Mouse (Mus musculus): ENCODE data around the gene Usf1.

The Usf1 gene

DNA sequence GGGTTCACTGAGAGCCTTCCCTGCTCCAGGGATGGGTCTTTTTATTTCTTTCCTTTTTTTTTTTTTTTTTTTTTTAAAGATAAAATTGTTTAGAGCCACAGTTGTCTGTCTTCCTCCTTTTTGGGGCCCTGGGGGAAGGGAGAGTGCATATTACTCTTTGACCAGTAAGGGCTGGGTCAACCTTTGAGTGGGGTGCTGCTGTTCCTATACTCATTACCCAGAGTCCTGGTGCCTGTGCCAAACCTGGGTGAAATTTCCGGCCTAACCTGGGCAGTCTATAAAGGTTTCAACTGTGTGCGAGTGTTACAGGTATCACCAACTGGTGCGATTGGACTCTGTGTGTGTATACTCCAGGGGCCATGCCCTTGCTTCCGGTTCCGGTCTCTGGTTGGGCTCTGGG, 7.5 kb downstream of the Usf1 start, which contains the start of gene Tstd1:
Gene Tstd1, plus strand, starts transcription at position 213 of the 400 bp plus-strand sequence.
- DNase-seq (ENCODE audit: low spot score in 2 of 2) = no peak

DNA sequence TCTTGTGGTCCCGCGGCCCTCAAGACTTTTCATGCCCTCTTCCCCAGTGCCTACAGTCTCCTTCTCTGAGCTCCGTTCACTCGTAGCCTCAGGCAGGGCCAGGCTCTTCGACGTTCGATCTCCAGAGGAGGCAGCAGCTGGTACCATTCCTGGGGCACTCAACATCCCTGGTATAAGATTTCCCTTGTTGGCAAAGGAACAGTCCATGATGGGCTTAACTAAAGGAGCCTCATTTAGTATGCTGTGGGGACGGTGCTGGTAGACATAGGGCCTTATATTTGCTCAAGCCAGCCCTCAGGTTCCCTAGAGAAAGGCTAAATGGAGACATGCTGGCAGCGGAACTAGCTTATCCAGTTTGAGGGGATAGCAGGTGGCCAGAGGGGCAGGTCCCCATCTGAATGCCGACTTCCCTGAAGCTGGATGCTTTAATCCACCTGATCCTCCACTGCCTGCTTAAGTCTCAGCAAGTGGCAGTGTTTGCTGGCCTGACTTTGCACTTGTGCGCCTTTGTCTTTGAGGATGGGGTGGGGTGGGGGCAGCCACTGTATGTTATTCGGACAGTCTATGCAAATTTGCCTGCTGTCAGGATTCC, 8.3 kb downstream of the Usf1 start:
- no peak for DNase-seq (ENCODE audit: low spot score in 2 of 2)

DNA sequence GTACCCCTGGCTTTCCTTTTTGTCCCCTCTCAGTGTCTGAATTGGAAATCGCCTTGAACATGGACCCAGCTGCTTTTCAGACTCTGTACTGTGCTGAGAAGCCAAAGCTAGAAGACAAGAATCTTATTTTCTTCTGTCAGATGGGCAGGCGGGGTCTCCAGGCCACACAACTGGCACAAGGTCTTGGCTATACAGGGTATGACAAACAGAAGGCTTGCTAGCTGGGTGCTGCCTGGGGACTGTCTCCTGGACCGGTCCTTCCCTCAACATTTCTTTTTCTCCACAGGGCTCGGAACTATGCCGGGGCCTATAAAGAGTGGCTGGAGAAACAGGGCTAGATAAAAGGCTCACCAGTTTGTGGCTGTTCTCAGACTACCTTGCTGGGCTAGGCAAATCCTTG, 8.8 kb downstream of the Usf1 start:
- DNase-seq (ENCODE audit: low spot score in 2 of 2) = no peak

DNA sequence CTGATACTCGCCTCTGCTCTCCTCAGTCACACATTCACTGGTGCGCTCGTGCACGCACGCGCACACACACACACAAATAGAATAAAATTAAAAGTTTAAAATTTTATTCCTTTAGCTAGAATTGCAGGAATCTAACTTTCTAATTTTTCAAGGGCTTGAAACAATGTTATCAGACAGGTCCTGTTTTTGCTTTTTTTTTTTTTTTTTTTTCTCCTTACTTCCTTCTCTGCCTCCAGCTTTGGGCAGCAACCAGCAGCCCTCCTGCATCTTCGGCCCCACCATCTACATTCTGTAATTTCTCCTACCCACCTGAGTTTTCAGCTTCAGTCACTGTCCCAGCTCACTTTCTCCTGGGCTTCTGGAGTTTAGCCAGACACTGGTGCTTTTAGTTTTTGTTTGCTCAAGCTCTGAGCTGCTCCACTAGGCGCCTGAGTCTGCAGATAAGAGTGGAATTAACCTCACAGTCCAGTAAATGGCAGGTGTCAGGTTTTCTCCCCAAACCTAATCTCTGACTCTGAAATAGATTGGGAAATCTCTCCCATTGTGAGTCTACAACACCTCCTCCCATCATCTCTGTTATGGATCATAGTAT, 11.5 kb downstream of the Usf1 start:
- DNase-seq (ENCODE audit: low spot score in 2 of 2) = no peak

DNA sequence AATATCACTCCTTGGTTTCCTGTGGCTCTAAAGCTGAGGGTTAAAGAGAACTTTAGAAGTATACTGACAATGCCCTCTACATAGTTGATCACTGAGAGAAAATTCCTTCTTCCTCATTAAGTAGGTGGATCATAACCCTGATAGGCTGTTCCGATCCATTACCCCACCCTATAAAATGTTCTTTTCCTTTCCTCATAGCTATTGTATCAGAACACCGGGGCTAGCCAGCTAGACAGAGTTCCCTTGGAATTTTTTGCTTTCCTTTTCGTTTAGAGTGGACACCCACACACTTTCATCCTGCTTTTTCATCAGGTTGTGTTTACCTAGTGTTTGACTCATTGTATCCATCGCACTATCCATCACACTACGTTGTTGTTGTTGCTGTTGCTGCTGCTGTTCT, 13.5 kb downstream of the Usf1 start:
- DNase-seq (ENCODE audit: low spot score in 2 of 2) = no peak

DNA sequence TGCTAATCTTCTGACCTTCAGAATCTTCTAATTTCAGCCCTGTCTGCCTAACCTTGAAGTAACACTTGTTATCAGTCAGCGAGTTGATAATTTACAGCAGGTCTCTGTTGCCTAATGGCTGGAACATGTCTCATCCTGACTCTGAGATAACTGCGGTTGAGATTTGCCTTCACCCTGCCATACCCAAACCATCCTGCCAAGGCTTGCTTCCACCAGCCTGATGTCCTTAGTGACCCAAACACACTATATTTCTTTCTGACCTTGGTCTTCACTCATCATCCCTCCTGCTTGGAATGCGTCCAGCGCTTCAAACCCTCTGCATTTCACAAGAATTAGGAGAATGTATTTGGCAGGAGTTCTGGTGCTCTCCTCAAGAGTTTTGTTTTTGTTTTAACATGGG, 14.0 kb downstream of the Usf1 start:
- DNase-seq (ENCODE audit: low spot score in 2 of 2) = no peak

DNA sequence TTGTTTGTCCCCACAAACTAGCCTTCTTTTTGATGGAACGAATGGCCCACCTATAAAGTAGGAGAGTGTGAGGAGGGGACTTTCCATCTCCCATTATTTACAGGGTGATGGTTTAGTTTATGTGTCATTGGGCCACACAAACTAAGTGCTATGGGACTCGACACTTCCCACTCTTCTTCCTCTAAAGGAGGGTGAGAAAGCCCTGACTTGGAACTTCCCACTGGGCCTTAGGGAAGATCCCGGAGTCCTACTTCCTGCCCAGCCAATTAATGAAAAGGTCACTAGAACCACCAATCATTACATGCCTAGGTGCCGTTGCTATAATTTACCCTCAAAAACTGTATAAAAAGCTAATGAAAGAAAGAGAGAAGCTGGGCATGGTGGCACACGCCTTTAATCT, 21.0 kb downstream of the Usf1 start:
- no peak for DNase-seq (ENCODE audit: low spot score in 2 of 2)

DNA sequence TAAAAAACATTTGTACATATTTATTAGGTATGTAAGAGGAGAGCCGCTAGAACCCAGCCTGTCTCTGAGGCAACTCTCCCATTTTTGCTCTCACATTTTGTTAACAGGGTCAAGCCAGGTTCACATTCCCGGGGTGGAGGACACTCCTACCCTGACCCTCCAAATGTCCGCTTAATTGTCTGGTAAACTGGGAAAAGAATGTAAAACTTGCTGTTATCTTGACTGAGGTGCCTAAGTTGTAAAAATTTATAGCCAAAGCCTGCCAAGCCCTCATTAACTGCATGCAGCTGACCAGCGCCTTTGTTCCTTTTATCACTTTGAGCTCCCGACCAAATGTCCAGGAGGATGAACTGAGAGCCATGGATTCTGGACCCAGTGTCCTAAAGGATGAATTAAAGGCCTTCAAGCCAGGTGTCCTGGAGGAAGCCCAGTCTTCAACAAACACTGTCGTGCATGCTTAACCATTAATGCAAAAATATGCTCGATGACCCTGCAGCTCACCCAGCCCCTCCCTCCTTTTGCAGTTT, 24.2 kb downstream of the Usf1 start:
- DNase-seq (ENCODE audit: low spot score in 2 of 2) = no peak

DNA sequence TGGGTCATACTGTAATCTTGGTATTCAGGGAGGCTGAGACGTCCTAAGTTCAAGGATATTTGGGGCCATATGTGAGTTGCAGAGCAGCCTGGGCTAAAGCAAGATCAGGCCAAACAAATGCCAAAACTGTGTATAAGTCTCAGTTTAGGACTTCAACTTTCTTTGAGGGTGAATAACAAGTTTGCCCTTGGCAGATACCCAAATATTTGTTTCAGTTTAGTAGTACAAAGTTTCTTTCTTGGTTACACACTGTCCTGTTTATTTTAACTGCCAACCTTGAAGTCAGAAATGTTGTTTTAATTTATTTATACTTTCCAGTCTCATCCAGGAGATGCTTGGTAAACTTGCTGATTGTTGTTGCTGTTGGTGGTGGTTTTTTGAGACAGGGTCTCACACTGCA, 24.9 kb downstream of the Usf1 start:
- DNase-seq (ENCODE audit: low spot score in 2 of 2) = no peak

DNA sequence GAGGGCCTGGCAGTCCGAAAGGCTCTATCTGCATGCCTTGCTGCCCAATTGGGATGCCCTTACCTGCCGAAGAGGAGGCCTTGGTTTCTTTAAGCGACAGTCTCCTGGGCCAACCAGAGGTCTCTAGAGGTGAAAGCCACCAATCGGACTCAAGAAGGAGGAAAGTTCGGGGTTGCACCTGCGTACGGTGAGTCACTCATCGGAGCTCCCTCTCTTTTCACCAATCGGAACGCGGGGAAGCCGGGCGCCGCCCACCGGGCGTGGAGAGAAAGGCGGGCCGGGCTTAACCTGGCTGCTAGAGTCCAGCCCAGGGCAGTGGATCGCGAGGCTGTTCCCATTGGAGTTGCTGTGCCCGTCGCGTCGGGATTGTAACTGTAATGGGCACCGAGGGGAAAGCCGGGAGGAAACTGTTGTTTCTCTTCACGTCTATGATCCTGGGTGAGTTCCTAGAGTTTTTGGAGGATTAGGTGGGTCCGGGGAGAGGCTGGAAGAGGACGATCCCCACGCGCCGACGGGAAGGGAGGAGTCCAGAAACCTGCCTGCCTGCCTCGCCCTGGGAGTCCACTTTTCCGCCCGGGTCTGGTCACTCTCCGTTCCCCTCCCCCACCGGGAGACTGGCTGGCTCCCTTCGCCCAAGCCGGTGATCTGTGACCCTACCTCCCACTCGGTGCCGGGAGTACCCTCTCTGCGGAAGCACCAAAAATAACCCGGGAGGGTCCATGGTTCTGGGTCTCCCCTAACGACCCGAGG, 26.3 kb downstream of the Usf1 start, which contains the start of gene F11r:
Gene F11r, plus strand, starts transcription at position 272 of the 750 bp plus-strand sequence.
- DNase-seq (ENCODE audit: low spot score in 2 of 2) = peak in 1 of 2 experiments; percentile 40

DNA sequence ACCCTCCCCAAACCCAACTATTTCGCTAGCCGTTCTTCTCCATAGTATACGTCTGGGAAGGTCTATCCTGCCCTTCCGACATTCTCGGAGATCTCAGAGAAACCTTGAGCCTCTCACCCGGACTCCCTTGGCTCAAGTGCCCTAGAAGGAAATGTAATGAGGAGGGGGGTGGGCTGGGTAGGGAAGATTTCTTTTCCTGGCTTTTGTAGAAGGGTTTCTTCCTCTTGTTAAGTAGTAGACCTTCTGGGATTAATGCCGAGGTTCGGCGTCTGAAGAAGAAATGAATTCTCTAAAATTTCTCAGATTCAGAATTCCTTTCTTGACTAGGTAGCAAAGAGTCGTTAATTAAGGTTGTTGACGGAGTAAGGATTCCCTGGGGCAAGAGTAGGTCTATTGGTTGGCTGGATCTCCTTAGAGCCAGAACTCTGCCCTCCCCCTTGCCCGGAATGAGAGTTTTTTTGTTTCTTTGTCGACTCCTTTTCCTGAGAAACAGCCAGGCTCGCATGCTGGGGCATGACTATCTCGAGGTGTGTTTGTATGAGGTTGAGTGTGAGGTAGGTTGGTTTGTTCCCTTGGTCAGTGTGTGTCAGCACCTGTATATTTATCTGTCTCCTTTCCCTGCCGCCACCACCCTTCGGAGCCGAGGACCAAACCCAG, 27.0 kb downstream of the Usf1 start:
- DNase-seq (ENCODE audit: low spot score in 2 of 2) = no peak

DNA sequence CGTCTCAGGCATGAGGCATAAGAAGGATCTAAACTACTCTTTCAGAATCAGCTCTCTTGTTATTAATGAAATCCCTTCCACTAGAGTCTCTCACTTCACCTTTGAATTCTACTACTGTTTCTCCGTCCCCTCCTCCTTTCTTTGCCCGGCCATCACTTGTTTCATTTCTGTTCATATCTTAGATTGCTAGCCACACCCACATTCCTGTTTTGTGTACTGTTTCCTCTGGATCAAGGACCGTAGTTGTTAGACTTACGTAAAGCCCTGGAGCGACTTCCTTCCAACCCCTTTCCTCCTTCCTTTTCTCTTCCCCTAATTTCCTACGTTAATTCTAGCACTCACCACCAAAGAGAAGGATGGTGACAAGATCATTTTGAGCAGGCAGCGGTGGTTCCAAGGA, 28.0 kb downstream of the Usf1 start:
- no peak for DNase-seq (ENCODE audit: low spot score in 2 of 2)

DNA sequence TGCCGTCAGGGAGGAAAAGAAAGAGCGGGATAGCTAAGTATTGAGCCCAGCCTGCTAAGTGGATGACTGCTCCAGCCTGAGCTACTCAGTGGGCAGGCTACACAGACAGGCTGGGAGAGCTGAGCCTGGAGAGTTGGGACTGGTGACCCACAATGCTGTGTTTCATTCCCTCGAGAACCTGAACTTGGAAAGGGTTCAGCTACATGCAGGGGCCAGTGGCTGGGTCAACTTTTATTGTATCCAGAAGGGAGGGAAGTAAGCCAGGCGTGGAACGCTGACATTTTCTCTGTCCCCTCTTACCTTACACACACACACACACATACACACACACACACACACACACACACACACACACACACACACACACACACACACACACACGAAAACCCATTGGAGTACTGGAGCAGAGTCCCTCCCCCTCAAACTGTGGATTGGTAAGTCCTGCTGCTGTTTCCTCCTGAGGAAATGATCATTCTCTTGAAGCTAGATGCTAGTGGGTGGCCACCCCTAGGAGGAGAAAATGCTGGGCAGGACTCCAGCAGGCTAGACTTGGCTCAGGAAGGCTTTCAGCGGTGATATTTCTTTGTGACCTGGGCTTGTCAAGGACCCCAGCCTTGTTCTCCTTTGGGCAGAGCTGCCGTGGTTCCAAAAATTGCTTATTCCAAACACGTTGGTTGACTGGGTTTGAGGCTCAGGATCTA, 29.1 kb downstream of the Usf1 start:
- no peak for DNase-seq (ENCODE audit: low spot score in 2 of 2)

DNA sequence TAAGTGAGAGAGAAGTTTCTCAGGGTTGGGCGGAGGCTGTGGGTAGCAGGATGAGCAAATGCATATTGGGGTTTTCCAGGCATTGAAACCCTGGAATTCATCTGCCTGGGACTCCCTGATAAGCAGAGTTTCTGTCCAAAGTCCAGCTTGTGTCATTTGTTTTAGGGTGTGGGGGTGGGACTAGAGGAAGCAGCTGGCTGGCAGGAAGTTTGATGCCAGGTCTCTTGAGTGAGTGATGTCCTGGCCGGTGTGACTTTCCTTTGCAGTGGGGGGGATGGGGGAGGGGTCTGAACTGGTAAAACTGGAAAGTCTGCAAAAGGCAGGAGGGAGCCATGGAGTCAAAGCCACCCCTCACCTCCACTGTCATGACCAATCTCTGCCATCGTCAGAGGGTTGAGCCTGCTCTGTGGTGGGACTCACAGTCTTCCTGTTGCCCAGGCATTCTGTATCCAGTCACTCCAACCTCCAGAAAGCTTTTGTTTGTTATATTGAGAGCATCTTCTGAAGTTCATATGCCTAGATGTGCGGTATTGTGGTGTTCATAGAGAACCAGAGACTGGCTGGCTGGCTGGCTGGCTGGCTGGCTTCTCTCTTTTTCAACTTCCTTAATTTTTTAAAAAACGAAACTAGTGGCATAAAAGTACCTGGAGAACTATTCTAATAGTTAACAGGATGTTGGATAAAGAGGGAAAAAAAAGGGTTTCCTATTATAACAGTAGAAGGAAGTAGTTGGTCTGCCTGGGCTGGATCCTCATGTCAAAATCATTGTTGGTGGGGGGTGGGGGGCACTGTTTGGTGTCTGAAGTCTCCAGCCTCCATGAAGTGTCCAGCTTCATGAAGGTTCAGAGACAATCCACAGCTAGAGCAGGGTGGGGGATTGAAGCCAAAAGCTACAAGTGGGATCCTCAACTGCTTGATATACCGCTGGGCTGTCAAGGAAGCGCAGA, 30.6 kb downstream of the Usf1 start:
- no peak for DNase-seq (ENCODE audit: low spot score in 2 of 2)

DNA sequence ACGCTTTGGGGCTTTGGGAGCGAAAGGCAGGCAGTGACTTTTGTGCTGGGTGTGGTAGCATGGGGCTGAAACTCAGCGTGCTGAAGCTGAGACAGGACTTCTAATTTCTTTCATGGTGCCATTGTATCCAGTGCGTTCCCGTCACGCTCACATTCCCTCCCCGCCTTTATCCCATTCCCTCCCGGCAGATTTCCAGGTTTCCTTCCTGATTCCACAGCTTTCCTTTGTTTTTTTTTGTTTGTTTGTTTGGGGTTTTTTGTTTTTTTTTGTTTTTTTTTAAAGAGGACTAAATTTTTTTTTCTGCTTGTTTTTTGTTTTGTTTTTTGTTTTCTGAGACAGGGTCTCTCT, 31.3 kb downstream of the Usf1 start:
- DNase-seq (ENCODE audit: low spot score in 2 of 2) = no peak

DNA sequence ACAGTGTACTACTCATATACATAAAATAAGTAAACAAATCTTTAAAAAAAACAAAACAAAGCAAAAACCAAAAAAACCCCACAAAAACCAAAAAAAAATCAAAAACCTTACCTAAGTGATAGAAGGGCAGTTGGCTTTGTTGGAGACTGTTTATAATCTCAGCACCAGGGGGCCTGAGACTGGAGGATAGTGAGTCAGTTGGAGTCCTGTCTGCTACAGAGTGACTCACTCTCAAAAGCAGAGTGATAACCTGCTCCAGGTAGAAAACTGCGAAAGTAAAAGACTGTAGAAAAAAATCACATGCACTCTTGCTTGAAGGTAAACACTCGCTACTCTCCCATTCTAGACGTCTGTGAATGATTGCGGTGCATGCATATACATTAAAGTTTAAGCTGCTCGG, 33.9 kb downstream of the Usf1 start:
- no peak for DNase-seq (ENCODE audit: low spot score in 2 of 2)

DNA sequence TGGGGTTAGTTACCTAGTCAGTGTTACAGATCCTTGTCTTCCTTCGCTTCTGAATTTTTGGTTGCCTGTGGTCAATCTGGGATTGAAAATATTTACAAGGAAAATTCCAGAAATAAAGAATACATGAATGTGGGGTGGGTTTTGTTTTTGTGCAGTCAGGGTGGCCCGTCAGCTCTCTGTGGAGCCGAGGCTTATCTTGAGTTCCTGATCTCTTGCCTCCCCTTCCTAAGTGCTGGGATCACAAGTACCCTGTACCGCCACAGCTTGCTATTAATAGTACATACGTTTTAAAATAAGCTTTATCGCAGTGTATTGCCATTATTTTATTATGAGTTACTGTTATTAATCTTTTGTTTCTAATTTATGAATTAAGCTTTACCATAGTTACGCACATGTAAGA, 35.7 kb downstream of the Usf1 start:
- no peak for DNase-seq (ENCODE audit: low spot score in 2 of 2)

DNA sequence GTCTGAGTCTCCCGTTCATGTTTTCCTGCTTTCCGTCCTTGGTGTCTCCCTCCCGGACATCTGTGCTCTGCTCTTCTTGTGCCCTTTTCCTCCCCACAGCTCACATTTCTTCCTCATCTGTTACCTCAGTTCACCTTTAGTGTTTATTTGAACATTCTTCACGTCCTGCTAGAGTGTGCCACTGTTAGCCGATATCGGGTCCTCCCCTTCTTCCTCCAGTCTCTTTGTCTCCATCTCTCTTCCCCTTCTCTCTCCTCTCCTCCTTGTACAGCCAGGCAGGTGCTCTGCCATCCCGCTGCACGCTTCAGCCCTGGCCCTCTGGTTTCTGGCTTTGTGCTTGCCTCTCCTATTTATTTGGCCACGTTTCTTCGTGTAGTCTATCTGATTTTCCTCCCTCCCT, 36.6 kb downstream of the Usf1 start:
- DNase-seq (ENCODE audit: low spot score in 2 of 2) = no peak

DNA sequence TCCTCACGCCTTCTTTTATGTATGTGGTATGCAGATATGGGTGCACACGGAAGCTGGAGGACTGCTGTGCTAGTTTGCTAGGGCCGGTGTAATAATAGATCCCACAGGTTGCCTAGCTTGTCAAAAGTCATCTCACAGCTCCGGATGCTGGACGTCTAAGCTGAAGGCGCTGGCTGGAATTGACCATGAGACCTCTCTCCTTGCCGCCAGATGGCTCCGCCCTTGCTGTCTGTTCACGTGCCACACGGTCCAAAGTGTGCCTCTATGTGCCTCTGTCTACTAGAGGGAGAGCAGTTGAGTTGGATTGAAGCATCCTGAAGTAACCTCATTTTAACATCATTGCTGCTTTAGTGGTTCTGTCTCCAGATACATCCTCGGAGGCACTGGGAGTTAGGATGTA, 38.9 kb downstream of the Usf1 start:
- no peak for DNase-seq (ENCODE audit: low spot score in 2 of 2)

DNA sequence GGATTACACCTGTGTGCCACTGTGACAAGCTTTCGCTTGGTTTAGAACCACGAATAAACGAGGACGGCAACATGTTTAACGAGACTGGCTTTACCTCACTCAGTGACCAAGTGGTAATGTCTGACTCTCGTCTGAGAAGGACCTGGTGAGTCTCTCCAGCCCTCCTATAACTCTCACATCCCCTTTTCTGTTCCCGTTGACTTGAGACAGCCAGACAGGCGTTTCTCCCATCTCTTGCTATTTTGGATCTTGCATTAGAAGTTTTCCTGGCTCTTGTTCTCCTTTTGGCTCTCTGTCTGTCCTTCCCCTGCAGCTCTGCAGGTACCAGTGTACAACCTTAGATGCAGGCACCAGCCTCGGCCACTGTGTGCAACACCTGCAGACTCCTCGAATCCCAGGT, 39.9 kb downstream of the Usf1 start:
- DNase-seq (ENCODE audit: low spot score in 2 of 2) = no peak

DNA sequence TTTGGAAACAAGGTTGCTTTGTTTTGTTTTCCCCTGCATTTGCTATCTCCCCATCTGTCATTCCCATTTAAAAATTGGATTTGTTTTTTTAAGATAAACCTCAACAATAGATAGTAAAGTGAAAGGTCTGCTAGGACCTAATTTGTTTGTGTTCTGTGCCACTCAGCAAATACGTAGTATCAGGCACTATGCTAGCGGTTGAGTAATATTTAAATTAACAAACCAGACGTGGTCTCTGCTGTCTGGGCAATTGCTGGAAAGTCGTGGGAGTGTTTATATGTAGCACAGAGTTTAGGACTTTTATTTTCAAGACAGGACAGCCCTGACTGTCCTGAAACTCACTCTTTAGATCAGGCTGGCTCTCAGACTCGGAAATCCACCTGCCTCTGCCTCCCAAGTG, 41.4 kb downstream of the Usf1 start:
- no peak for DNase-seq (ENCODE audit: low spot score in 2 of 2)

Data from frontal cortex, postnatal 14 days (tissue).